Mouse (Mus musculus) leukemia stem cell, adult 10-12 weeks (primary cell): ENCODE measurements around the gene Grin2a. TPM values are rescaled to one million over a fixed set of nuclear protein-coding genes. Genes with fewer than 3 reads are reported as not detected.

Source experiments
- polyA plus RNA-seq: library from polyadenylated mRNA; stranded (reverse); fragments of >175 nt; gene quantifications from 2 replicates; pipeline ENCODE4 v1.2.3, GENCODE M21; 2012; ENCODE audit warnings: low replicate concordance

Grin2a gene
- polyA plus RNA-seq, result not detected in 2 replicates

DNA sequence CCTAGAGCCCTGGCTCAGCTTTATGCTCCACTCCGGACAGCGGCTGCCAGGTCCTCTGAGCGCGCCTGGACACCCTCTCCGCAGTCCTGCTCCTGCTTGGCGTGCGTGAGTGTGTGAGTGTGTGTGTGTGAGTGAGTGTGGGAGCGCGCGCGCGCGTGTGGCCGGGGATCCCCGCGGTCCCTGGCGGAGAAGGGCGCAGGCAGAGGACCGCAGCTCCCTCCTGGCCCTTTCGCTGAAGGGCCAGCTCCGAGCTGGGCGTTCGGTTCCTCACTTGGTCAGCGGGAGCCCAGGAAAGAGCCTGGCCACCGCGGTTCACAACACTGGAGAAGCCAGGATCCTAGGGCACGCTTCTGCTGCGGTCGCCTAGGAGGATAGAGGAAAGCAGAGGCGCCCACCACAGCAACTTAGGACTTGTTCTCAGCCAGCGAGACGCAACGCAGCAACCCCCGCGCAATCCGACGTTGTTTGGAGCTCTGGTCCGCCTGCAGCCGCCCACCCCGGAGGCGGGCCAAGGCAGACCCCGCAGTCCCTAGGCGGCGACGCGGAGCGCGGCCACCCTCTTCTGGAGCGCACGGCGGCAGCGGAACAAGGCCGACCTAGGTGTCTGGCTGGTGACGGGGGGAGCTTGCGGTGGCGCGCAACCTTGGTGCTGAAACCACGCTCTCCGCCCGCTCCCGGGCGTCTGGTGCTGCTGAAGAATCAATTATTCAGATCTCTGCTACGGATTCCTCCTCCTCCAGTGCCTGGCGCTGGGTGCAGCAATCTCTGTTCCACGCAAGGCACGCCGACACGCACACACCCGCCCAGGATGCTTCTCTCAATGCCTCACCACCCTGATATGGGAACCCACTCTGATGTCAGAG is at the start of gene Grin2a:
Gene Grin2a, minus strand, starts transcription at position 610 of the 863 bp plus-strand sequence.

Other genes with a start within 250 kb of the Grin2a start
- 0.38 and 1.7 TPM in 2 replicates for gene Rpl39l, start 174.7 kb upstream of the Grin2a start, polyA plus RNA-seq
- not detected in 2 replicates for gene Atf7ip2, start 197.2 kb upstream of the Grin2a start, polyA plus RNA-seq